Mouse (Mus musculus): ENCODE data around the gene Syt16.

DNA sequence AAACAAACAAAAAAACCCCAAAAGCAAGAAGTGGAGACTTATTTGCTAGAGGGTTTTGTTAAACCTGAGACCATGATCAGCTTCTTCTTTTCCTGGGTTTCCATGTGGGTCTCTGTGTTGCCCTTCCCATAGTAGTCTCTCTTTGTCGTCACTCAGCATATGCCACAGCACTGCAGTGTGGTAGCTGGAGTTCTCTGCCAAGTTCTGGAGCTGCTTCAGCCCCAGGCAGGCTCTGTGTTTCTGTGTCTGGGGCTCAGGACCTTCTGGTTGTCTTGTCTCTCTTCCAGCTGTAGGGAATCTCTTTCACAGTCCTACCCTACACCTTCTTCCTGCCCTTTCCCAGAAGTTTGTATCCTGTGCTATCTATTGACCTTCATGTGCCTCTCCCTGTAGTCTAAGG lies 173.8 kb downstream of the Syt16 start:
- TF ChIP-seq CHD2 (IDR thresholded peaks at IDR 0.05; ENCODE audit: low read depth, low read length) (no peak), MAFK (IDR thresholded peaks at IDR 0.05; ENCODE audit: insufficient read depth, low read depth, low read length) (no peak), ZNF384 (IDR thresholded peaks at IDR 0.05; ENCODE audit: low read depth, low read length) (no peak), HCFC1 (IDR thresholded peaks at IDR 0.05; ENCODE audit: borderline replicate concordance, insufficient read depth, low read length) (no peak), ZC3H11A (IDR thresholded peaks at IDR 0.05; ENCODE audit: borderline replicate concordance, low read depth, low read length) (no peak)
